Mouse (Mus musculus): ENCODE measurements around the gene Tnc.

GRCm38 (mm10) chr4:64009936-64010335 is 36.9 kb downstream of the Tnc start:
- TF ChIP-seq CTCF (IDR thresholded peaks at IDR 0.05; ENCODE audit: extremely low read depth, insufficient read depth, insufficient read length, insufficient replicate concordance) = no peak
- no peak for TF ChIP-seq POLR2A (IDR thresholded peaks at IDR 0.05; ENCODE audit: low read depth, low read length)

Data from spleen, adult 2 months (tissue).